Mouse (Mus musculus): ENCODE data around the gene B4galnt4. TPM values are rescaled to one million over a fixed set of nuclear protein-coding genes. Genes with fewer than 3 reads are reported as not detected.
A peak's percentile ranks its signal among the peaks of the same experiment; 100 is the strongest.

B4galnt4 gene
- polyA plus RNA-seq, 1 experiment from 2014 or later = 0.15 TPM

DNA sequence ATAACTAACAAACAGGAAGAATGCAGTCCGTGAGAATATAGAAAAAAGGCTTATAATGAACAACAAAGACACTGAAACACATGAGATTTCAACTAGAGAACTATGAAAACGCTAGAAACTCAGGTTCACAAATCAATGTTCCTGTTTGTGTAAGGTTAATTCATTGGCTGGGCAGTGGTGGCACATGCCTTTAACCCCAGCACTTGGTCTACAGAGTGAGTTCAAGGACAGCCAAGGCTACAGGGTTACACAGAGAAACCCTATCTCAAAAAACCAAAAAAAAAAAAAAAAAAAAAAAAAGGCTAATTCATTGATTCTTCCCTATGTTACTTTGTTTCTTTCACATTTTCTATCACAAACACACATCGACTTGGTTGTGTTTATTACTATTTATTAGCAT is 59.7 kb downstream of the B4galnt4 start:
- ATAC-seq (no peak), DNase-seq (no peak)
- Histone ChIP-seq H3K27ac (ENCODE audit: low read depth) (no peak overlapping the region), H3K4me1 (ENCODE audit: insufficient read depth) (peaks cover 33% of the 10 kb centered on the region), H3K27me3 (ENCODE audit: insufficient read depth, low read length) (no peaks in the 10 kb centered on the region), H3K9me3 (ENCODE audit: low read length) (no peaks in the 10 kb centered on the region), H3K9ac (replicated peaks) (no peak overlapping the region), H3K4me3 (ENCODE audit: low read depth, low read length) (no peak overlapping the region), H3K4me2 (ENCODE audit: low read depth, low read length) (no peak overlapping the region), H3K36me3 (replicated peaks; ENCODE audit: insufficient read depth, low read length) (no peaks in the 10 kb centered on the region)
- 64% methylated on average over 3 of the region's 3 CpGs for WGBS (ENCODE audit: insufficient replicate concordance)
- TF ChIP-seq EP300 (IDR thresholded peaks at IDR 0.05; ENCODE audit: low read depth) (no peak), CTCF (IDR thresholded peaks at IDR 0.05; ENCODE audit: low read depth) (no peak)

- H3K9ac ChIP-seq (replicated peaks) = no peak overlapping the region
- no peaks in the 10 kb centered on the region for H3K27me3 ChIP-seq (ENCODE audit: insufficient read depth, low read length)
- peaks cover 31% of the 10 kb centered on the region for H3K4me1 ChIP-seq (ENCODE audit: insufficient read depth)
- no peaks in the 10 kb centered on the region for H3K9me3 ChIP-seq (ENCODE audit: low read length)
- ATAC-seq (no peak), DNase-seq (no peak)
- 65% methylated on average over 5 of the region's 5 CpGs for WGBS (ENCODE audit: insufficient replicate concordance)
- H3K36me3 ChIP-seq (replicated peaks; ENCODE audit: insufficient read depth, low read length) = no peaks in the 10 kb centered on the region
- TF ChIP-seq EP300 (IDR thresholded peaks at IDR 0.05; ENCODE audit: low read depth) (no peak), CTCF (IDR thresholded peaks at IDR 0.05; ENCODE audit: low read depth) (peak; percentile 36; the same call in 1 of the 2 replicates)
- H3K27ac ChIP-seq (ENCODE audit: low read depth) = peak overlapping the region; percentile 69
- no peak overlapping the region for H3K4me3 ChIP-seq (ENCODE audit: low read depth, low read length)
- no peak overlapping the region for H3K4me2 ChIP-seq (ENCODE audit: low read depth, low read length)
Observed at GRCm38 (mm10) chr7:141121051-141121531, 60.2 kb downstream of the B4galnt4 start.

Other genes with a start within 250 kb of the B4galnt4 start
- gene Zfp941, start 238.9 kb upstream of the B4galnt4 start, polyA plus RNA-seq (2015; fragmentation: Nextera tagmentation; extraction: Ambion mirVana) = 0.14 and 0.21 TPM in 2 replicates
- gene Urah, start 226.1 kb upstream of the B4galnt4 start, polyA plus RNA-seq (2015; fragmentation: Nextera tagmentation; extraction: Ambion mirVana) = 316 TPM in 2 replicates
- not detected in 2 replicates for gene Scgb1c1, start 215.6 kb upstream of the B4galnt4 start, polyA plus RNA-seq (2015; fragmentation: Nextera tagmentation; extraction: Ambion mirVana)
- gene Odf3, start 213.3 kb upstream of the B4galnt4 start, polyA plus RNA-seq (2015; fragmentation: Nextera tagmentation; extraction: Ambion mirVana) = not detected in 2 replicates
- not detected in 2 replicates for gene Gm45785, start 204.8 kb upstream of the B4galnt4 start, polyA plus RNA-seq (2015; fragmentation: Nextera tagmentation; extraction: Ambion mirVana)
- gene Ric8a, start 204.1 kb upstream of the B4galnt4 start, polyA plus RNA-seq (2015; fragmentation: Nextera tagmentation; extraction: Ambion mirVana) = 15.9 and 17.1 TPM in 2 replicates
- 30.7 and 35.9 TPM in 2 replicates for gene Bet1l, start 203.5 kb upstream of the B4galnt4 start, polyA plus RNA-seq (2015; fragmentation: Nextera tagmentation; extraction: Ambion mirVana)
- 106 and 112 TPM in 2 replicates for gene Psmd13, start 179.1 kb upstream of the B4galnt4 start, polyA plus RNA-seq (2015; fragmentation: Nextera tagmentation; extraction: Ambion mirVana)
- gene Sirt3, start 178.8 kb upstream of the B4galnt4 start, polyA plus RNA-seq (2015; fragmentation: Nextera tagmentation; extraction: Ambion mirVana) = 66.2 and 66.9 TPM in 2 replicates
- 1.2 and 12.7 TPM in 2 replicates for gene Cox8b, start 160.7 kb upstream of the B4galnt4 start, polyA plus RNA-seq (2015; fragmentation: Nextera tagmentation; extraction: Ambion mirVana)
- 16.7 and 18.8 TPM in 2 replicates for gene Nlrp6, start 140.2 kb upstream of the B4galnt4 start, polyA plus RNA-seq (2015; fragmentation: Nextera tagmentation; extraction: Ambion mirVana)
- 5.5 and 6.3 TPM in 2 replicates for gene Pgghg, start 119.7 kb upstream of the B4galnt4 start, polyA plus RNA-seq (2015; fragmentation: Nextera tagmentation; extraction: Ambion mirVana)
- 0.41 and 0.48 TPM in 2 replicates for gene Ifitm5, start 110.8 kb upstream of the B4galnt4 start, polyA plus RNA-seq (2015; fragmentation: Nextera tagmentation; extraction: Ambion mirVana)
- gene Gm45717, start 105.2 kb upstream of the B4galnt4 start, polyA plus RNA-seq (2015; fragmentation: Nextera tagmentation; extraction: Ambion mirVana) = 0.59 TPM in 1 of 2 replicates, not detected in the other
- gene Ifitm2, start 105.1 kb upstream of the B4galnt4 start, polyA plus RNA-seq (2015; fragmentation: Nextera tagmentation; extraction: Ambion mirVana) = 798 and 816 TPM in 2 replicates
- 33.4 and 38.6 TPM in 2 replicates for gene Ifitm1, start 93.9 kb upstream of the B4galnt4 start, polyA plus RNA-seq (2015; fragmentation: Nextera tagmentation; extraction: Ambion mirVana)
- 295 and 298 TPM in 2 replicates for gene Ifitm3, start 50.3 kb upstream of the B4galnt4 start, polyA plus RNA-seq (2015; fragmentation: Nextera tagmentation; extraction: Ambion mirVana)
- gene Ifitm6, start 43.2 kb upstream of the B4galnt4 start, polyA plus RNA-seq (2015; fragmentation: Nextera tagmentation; extraction: Ambion mirVana) = 53.6 and 54.4 TPM in 2 replicates
- gene Gm17387, start 32.0 kb upstream of the B4galnt4 start, polyA plus RNA-seq (2015; fragmentation: Nextera tagmentation; extraction: Ambion mirVana) = not detected in 2 replicates
- 1.4 and 1.5 TPM in 2 replicates for gene Pkp3, start 17.1 kb downstream of the B4galnt4 start, polyA plus RNA-seq (2015; fragmentation: Nextera tagmentation; extraction: Ambion mirVana)
- gene Sigirr, start 39.5 kb downstream of the B4galnt4 start, polyA plus RNA-seq (2015; fragmentation: Nextera tagmentation; extraction: Ambion mirVana) = 18.0 and 20.1 TPM in 2 replicates
- gene Ano9, start 56.7 kb downstream of the B4galnt4 start, polyA plus RNA-seq (2015; fragmentation: Nextera tagmentation; extraction: Ambion mirVana) = 1.4 and 1.8 TPM in 2 replicates
- 57.9 and 71.0 TPM in 2 replicates for gene Ptdss2, start 61.3 kb downstream of the B4galnt4 start, polyA plus RNA-seq (2015; fragmentation: Nextera tagmentation; extraction: Ambion mirVana)
- 55.2 and 55.7 TPM in 2 replicates for gene Rnh1, start 111.8 kb downstream of the B4galnt4 start, polyA plus RNA-seq (2015; fragmentation: Nextera tagmentation; extraction: Ambion mirVana)
- 44.0 and 46.2 TPM in 2 replicates for gene Hras, start 132.9 kb downstream of the B4galnt4 start, polyA plus RNA-seq (2015; fragmentation: Nextera tagmentation; extraction: Ambion mirVana)
- gene Lrrc56, start 133.1 kb downstream of the B4galnt4 start, polyA plus RNA-seq (2015; fragmentation: Nextera tagmentation; extraction: Ambion mirVana) = 2.0 and 2.2 TPM in 2 replicates
- gene Lmntd2, start 153.0 kb downstream of the B4galnt4 start, polyA plus RNA-seq (2015; fragmentation: Nextera tagmentation; extraction: Ambion mirVana) = 0.49 TPM in 2 replicates
- gene Rassf7, start 154.8 kb downstream of the B4galnt4 start, polyA plus RNA-seq (2015; fragmentation: Nextera tagmentation; extraction: Ambion mirVana) = 24.9 and 27.3 TPM in 2 replicates
- gene Phrf1, start 167.7 kb downstream of the B4galnt4 start, polyA plus RNA-seq (2015; fragmentation: Nextera tagmentation; extraction: Ambion mirVana) = 10.8 and 14.3 TPM in 2 replicates
- gene Irf7, start 205.4 kb downstream of the B4galnt4 start, polyA plus RNA-seq (2015; fragmentation: Nextera tagmentation; extraction: Ambion mirVana) = 22.9 and 25.4 TPM in 2 replicates
- 1.1 and 1.3 TPM in 2 replicates for gene Cdhr5, start 215.7 kb downstream of the B4galnt4 start, polyA plus RNA-seq (2015; fragmentation: Nextera tagmentation; extraction: Ambion mirVana)
- not detected in 2 replicates for gene Sct, start 218.0 kb downstream of the B4galnt4 start, polyA plus RNA-seq (2015; fragmentation: Nextera tagmentation; extraction: Ambion mirVana)
- not detected in 2 replicates for gene Drd4, start 230.9 kb downstream of the B4galnt4 start, polyA plus RNA-seq (2015; fragmentation: Nextera tagmentation; extraction: Ambion mirVana)